Comparison of ENCODE assay signal across 8 mouse cellular contexts in the genomic region with DNA sequence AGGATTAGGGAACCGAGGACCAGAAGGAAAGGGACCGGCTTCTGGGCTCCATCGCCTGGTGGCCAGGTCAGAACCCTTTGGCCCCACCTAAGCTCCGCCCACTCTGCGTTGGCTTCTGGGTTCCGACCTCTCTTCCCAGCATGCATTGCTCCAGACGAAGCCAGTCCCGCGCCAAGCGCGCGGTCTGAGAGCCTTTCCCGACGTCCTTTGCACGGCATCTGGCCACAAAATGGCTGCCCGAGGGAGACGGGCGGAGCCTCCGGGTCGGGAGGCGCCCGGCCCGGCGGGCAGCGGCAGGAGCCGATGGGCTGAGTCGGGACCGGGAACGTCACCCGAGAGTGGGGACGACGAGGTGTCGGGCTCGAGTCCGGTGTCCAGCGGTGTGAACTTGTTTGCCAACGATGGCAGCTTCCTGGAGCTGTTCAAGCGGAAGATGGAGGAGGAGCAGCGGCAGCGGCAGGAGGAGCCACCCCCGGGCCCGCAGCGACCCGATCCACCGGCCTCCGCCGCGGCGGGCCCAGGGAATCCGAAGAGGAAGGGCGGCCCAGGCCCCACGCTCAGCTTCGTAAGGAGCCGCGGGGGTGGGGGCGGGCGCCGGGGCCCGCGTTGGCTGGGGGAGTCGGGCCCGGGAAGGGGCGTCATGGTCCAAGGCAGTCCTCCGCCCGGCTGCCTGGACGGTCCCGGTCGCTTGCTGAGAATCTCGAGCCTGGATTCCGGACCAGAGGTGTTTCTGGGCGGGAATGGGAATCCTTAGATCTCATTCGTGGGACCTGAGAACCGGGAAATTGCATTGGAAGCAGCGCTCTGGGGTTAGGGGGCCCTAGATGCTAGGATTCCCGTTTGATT. TPM values are rescaled to one million over a fixed set of nuclear protein-coding genes. Genes with fewer than 3 reads are reported as not detected.
DNase-seq lines count a peak whose midpoint lies in the region; ATAC-seq and TF ChIP-seq lines count a peak whose summit lies in the region.

Gene Trir, plus strand, starts transcription at position 154 of the 846 bp plus-strand sequence.

- under 1% methylated on average over 75 of the region's 75 CpGs for WGBS in cerebellum, adult 2 months
- WGBS in lung, embryonic 16.5 days: under 1% methylated on average over 75 of the region's 75 CpGs

- peaks cover 50% of the 10 kb centered on the region for H3K79me2 ChIP-seq in MEL (ENCODE audit: control insufficient read depth, insufficient read depth, low read length, poor library complexity)

- no peak for TF ChIP-seq RAD21 in MEL (IDR thresholded peaks at IDR 0.05; ENCODE audit: low read depth, low read length)

- ATAC-seq in hematopoietic stem cell, adult 5-6 weeks (replicated peaks in 1 of 2; ENCODE audit: insufficient read depth in 1 of 2, low FRiP score in 2 of 2, low TSS enrichment in 1 of 2, low read depth in 1 of 2, poor library complexity in 2 of 2, severe bottlenecking in 2 of 2): peak; percentile 83 to 85
- ATAC-seq in lung, embryonic 16.5 days (ENCODE audit: low read depth): peak; percentile 84

- H3K27me3 ChIP-seq in MEL (ENCODE audit: control insufficient read depth in 1 of 2, insufficient read depth in 2 of 2, low read length in 2 of 2): no peaks in the 10 kb centered on the region
- H3K27me3 ChIP-seq in cerebellum, adult 2 months (ENCODE audit: control insufficient read depth, insufficient read depth, low read length): no peaks in the 10 kb centered on the region
- no peaks in the 10 kb centered on the region for H3K27me3 ChIP-seq in lung, embryonic 16.5 days (ENCODE audit: control insufficient read depth, insufficient read depth, low read depth, low read length)

- H3K4me2 ChIP-seq in lung, embryonic 16.5 days (ENCODE audit: low read depth, low read length): peak within 1 kb of the TSS; percentile 92

- TF ChIP-seq CTCF in MEL (IDR thresholded peaks at IDR 0.05 in 2 of 3, conservative IDR thresholded peaks at IDR 0.05 in 1 of 3; ENCODE audit: control insufficient read depth in 1 of 3, insufficient read depth in 1 of 3, low read depth in 2 of 3, low read length in 3 of 3, poor library complexity in 1 of 3, severe bottlenecking in 1 of 3): no peak
- TF ChIP-seq CTCF in cerebellum, adult 2 months (IDR thresholded peaks at IDR 0.05; ENCODE audit: borderline replicate concordance, insufficient read depth, low read depth, low read length): no peak

- peak; percentile 94 to 97 for TF ChIP-seq POLR2A in MEL (IDR thresholded peaks at IDR 0.05; ENCODE audit: control insufficient read depth in 1 of 2, insufficient read depth in 1 of 2, low read depth in 1 of 2, low read length in 2 of 2, poor library complexity in 1 of 2)
- peak; percentile 87 for TF ChIP-seq POLR2A in cerebellum, adult 2 months (IDR thresholded peaks at IDR 0.05; ENCODE audit: borderline replicate concordance, insufficient read depth, low read length)

- peak; percentile 97 for DNase-seq in MEL (ENCODE audit: low read depth, low spot score)
- peak; percentile 97 to 98 for DNase-seq in cerebellum, adult 2 months
- DNase-seq in forelimb bud, embryonic 11.5 days (ENCODE audit: low read depth, low spot score): peak; percentile 97
- DNase-seq in layer of hippocampus, adult 9-10 months (ENCODE audit: low spot score): peak; percentile 91
- peak; percentile 94 for DNase-seq in ovary, postnatal 10 days (ENCODE audit: low spot score)
- peak; percentile 89 for DNase-seq in thymus, postnatal 10 days (ENCODE audit: low spot score in 2 of 2)

- TF ChIP-seq EP300 in MEL (IDR thresholded peaks at IDR 0.05; ENCODE audit: low read depth in 1 of 2, low read length in 2 of 2): peak in 1 of 2 experiments; percentile 20; a peak in 1 of 4 replicates

- H3K9ac ChIP-seq in MEL (ENCODE audit: control insufficient read depth, low read depth, low read length, poor library complexity, severe bottlenecking): peak within 1 kb of the TSS; percentile 93
- H3K9ac ChIP-seq in lung, embryonic 16.5 days (ENCODE audit: low read length): peak within 1 kb of the TSS; percentile 100

- H3K27ac ChIP-seq in MEL (ENCODE audit: control insufficient read depth, low read depth, low read length): peak within 1 kb of the TSS; percentile 82
- peak within 1 kb of the TSS; percentile 85 for H3K27ac ChIP-seq in cerebellum, adult 2 months (ENCODE audit: insufficient read depth, low read length)
- H3K27ac ChIP-seq in lung, embryonic 16.5 days (ENCODE audit: low read length): peak within 1 kb of the TSS; percentile 87

- no peaks in the 10 kb centered on the region for H3K9me3 ChIP-seq in MEL (replicated peaks; ENCODE audit: insufficient read depth, low read length)
- no peaks in the 10 kb centered on the region for H3K9me3 ChIP-seq in lung, embryonic 16.5 days (ENCODE audit: control insufficient read depth, low read length)

- H3K4me1 ChIP-seq in MEL (ENCODE audit: control insufficient read depth in 1 of 2, insufficient read depth in 2 of 2, low read length in 2 of 2): peaks cover 9 to 14% of the 10 kb centered on the region in 2 experiments; a peak in 3 of 4 replicates
- peaks cover 22% of the 10 kb centered on the region for H3K4me1 ChIP-seq in cerebellum, adult 2 months (ENCODE audit: control insufficient read depth, insufficient read depth, low read length)
- peaks cover 24% of the 10 kb centered on the region for H3K4me1 ChIP-seq in lung, embryonic 16.5 days (replicated peaks; ENCODE audit: control insufficient read depth, insufficient read depth, low read length)

- H3K36me3 ChIP-seq in MEL (ENCODE audit: control insufficient read depth in 1 of 2, insufficient read depth in 2 of 2, low read length in 2 of 2): peaks cover 4 to 14% of the 10 kb centered on the region in 2 experiments; a peak in 3 of 4 replicates
- peaks cover 30% of the 10 kb centered on the region for H3K36me3 ChIP-seq in lung, embryonic 16.5 days (ENCODE audit: control insufficient read depth, insufficient read depth, low read length)

- peak within 1 kb of the TSS; percentile 94 to 95 for H3K4me3 ChIP-seq in MEL (ENCODE audit: control insufficient read depth in 1 of 2, insufficient read depth in 1 of 2, low read depth in 2 of 2, low read length in 2 of 2)
- peak within 1 kb of the TSS; percentile 97 for H3K4me3 ChIP-seq in cerebellum, adult 2 months (replicated peaks; ENCODE audit: insufficient read depth, low read depth, low read length)
- H3K4me3 ChIP-seq in lung, embryonic 16.5 days (ENCODE audit: low read length): peak within 1 kb of the TSS; percentile 98

TF ChIP-seq in MEL, 35 proteins besides CTCF, POLR2A, EP300 and RAD21 (continues in another document):
- no peak for TF ChIP-seq JUND (IDR thresholded peaks at IDR 0.05; ENCODE audit: low read depth, low read length)
- TF ChIP-seq KAT2A (conservative IDR thresholded peaks at IDR 0.05; ENCODE audit: low read depth, low read length): peak; percentile 73
- no peak for TF ChIP-seq ZC3H11A (IDR thresholded peaks at IDR 0.05; ENCODE audit: low read depth, low read length)
- TF ChIP-seq BHLHE40 (IDR thresholded peaks at IDR 0.05; ENCODE audit: borderline replicate concordance, low read depth, low read length): no peak
- TF ChIP-seq ZKSCAN1 (IDR thresholded peaks at IDR 0.05; ENCODE audit: low read depth, low read length): no peak
- TF ChIP-seq NELFE (IDR thresholded peaks at IDR 0.05; ENCODE audit: low read depth, low read length): peak; percentile 98
- peak; percentile 33; the same call in 1 of the 2 replicates for TF ChIP-seq CHD1 (IDR thresholded peaks at IDR 0.05; ENCODE audit: low read depth, low read length)
- no peak for TF ChIP-seq USF2 (IDR thresholded peaks at IDR 0.05; ENCODE audit: borderline replicate concordance in 1 of 2, insufficient read depth in 1 of 2, low read depth in 1 of 2, low read length in 2 of 2)
- peak; percentile 95 for TF ChIP-seq POLR2AphosphoS2 (IDR thresholded peaks at IDR 0.05; ENCODE audit: low read length)
- 0 out of 2 replicates have a peak, but pooled peaks have one; percentile 14 for TF ChIP-seq RCOR1 (IDR thresholded peaks at IDR 0.05; ENCODE audit: low read depth, low read length)
- TF ChIP-seq CHD2 (IDR thresholded peaks at IDR 0.05; ENCODE audit: low read length): no peak
- peak; percentile 95 for TF ChIP-seq ZMIZ1 (IDR thresholded peaks at IDR 0.05; ENCODE audit: low read depth, low read length)
- TF ChIP-seq ZNF384 (IDR thresholded peaks at IDR 0.05; ENCODE audit: low read depth, low read length): no peak
- peak; percentile 72; the same call in 1 of the 2 replicates for TF ChIP-seq MXI1 (IDR thresholded peaks at IDR 0.05; ENCODE audit: low read depth, low read length)
- TF ChIP-seq GABPA (IDR thresholded peaks at IDR 0.05; ENCODE audit: low read depth, low read length): no peak
- TF ChIP-seq ELF1 (IDR thresholded peaks at IDR 0.05; ENCODE audit: low read depth, low read length): peak; percentile 61; the same call in 1 of the 2 replicates
- TF ChIP-seq MEF2A (IDR thresholded peaks at IDR 0.05; ENCODE audit: extremely low read depth, insufficient replicate concordance, low read depth, low read length, poor library complexity, severe bottlenecking): no peak
- peak; percentile 90 for TF ChIP-seq HCFC1 (IDR thresholded peaks at IDR 0.05; ENCODE audit: low read depth, low read length)
- TF ChIP-seq SMC3 (IDR thresholded peaks at IDR 0.05; ENCODE audit: low read depth, low read length): 0 out of 2 replicates have a peak, but pooled peaks have one; percentile 7
- TF ChIP-seq ETS1 (IDR thresholded peaks at IDR 0.05; ENCODE audit: low read depth, low read length): no peak
- no peak for TF ChIP-seq GATA1 (IDR thresholded peaks at IDR 0.05; ENCODE audit: low read depth, low read length)
- TF ChIP-seq POLR2AphosphoS5 (IDR thresholded peaks at IDR 0.05; ENCODE audit: borderline replicate concordance, low read depth, low read length): no peak
- TF ChIP-seq SIN3A (IDR thresholded peaks at IDR 0.05; ENCODE audit: low read length): peak; percentile 93
- TF ChIP-seq MYB (IDR thresholded peaks at IDR 0.05; ENCODE audit: low read depth, low read length): no peak
- no peak for TF ChIP-seq MAFK (IDR thresholded peaks at IDR 0.05; ENCODE audit: borderline replicate concordance, low read depth, low read length)
- TF ChIP-seq UBTF (IDR thresholded peaks at IDR 0.05; ENCODE audit: borderline replicate concordance, insufficient read depth, low read depth, low read length): peak; percentile 92; the same call in 1 of the 2 replicates
- peak; percentile 74; the same call in 1 of the 2 replicates for TF ChIP-seq MYC (IDR thresholded peaks at IDR 0.05; ENCODE audit: low read depth, low read length)
- peak; percentile 81 for TF ChIP-seq TCF12 (IDR thresholded peaks at IDR 0.05; ENCODE audit: low read depth, low read length)

RNA-seq across cellular contexts. Expression of gene Trir, which starts in this region (rescaled TPM):
- total RNA-seq in MEL (2012; rRNA removed): 224 and 264 TPM in 2 replicates
- 100 to 1,000 TPM; 283 to 442 TPM for polyA plus RNA-seq in MEL (2012; ENCODE audit: insufficient read depth in 1 of 2, insufficient read length in 2 of 2, low read depth in 1 of 2, low replicate concordance in 2 of 2, missing spikeins in 1 of 2)
- polyA plus RNA-seq in cerebellum, adult 2 months (2012; rRNA removed): 138 and 150 TPM in 2 replicates
- total RNA-seq in hematopoietic stem cell, adult 5-6 weeks (2017): 219 and 245 TPM in 2 replicates
- polyA plus RNA-seq in lung, embryonic 16.5 days (2015; fragmentation: Nextera tagmentation; extraction: Ambion mirVana): 92.1 and 101 TPM in 2 replicates

Comparison
In these comparisons a context has a peak if more than half of its experiments do, and no peak if none do; other contexts are left out.
1. Peak in every context shown above with its lines: DNase-seq, ATAC-seq, H3K4me3 ChIP-seq and H3K27ac ChIP-seq.